Mouse (Mus musculus): ENCODE results near the gene Wnt8b. TPM values are rescaled to one million over a fixed set of nuclear protein-coding genes. Genes with fewer than 3 reads are reported as not detected.

Wnt8b gene
- total and polyA plus RNA-seq, 2 experiments from 2014 or later = not detected

DNA sequence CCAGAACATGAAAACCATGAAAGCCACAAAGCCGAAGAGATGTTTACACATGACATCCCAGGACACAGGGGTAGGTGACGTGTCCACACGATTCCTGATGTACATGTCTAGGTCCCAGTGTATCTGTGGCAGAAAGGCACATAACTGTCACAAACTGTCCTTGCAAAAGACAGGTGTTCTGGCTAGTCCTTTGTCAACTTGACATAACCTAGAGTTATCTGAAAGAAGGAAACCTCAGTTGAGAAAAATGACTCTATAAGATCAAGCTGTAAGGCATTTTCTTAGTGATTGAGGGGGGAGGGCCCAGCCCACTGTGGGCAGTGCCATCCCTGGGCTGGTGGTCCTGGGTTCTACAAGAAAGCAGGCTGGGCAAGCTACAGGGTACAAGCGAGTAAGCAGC, 59.5 kb downstream of the Wnt8b start, which contains the start of gene Gm20538:
Gm20538 (minus strand) TSS at position 101 of the 400 bp plus-strand sequence.
- Histone ChIP-seq H3K36me3 (replicated peaks; ENCODE audit: control insufficient read depth, insufficient read depth, low read length) (peaks cover 57% of the 10 kb centered on the region), H3K4me2 (ENCODE audit: low read depth, low read length) (peak within 1 kb of the TSS; percentile 94; the same call in 1 of the 2 replicates), H3K4me3 (ENCODE audit: low read depth, low read length) (no peak within 1 kb of the TSS), H3K4me1 (ENCODE audit: control insufficient read depth, insufficient read depth) (peaks cover 9% of the 10 kb centered on the region), H3K9ac (replicated peaks; ENCODE audit: low read depth, low read length) (0 out of 2 replicates have a peak within 1 kb of the TSS, but pooled peaks have one; percentile 95), H3K9me3 (replicated peaks; ENCODE audit: control insufficient read depth, low read length) (no peaks in the 10 kb centered on the region), H3K27me3 (ENCODE audit: control insufficient read depth, insufficient read depth, low read length) (no peaks in the 10 kb centered on the region), H3K27ac (ENCODE audit: low read depth) (no peak within 1 kb of the TSS)
- no peak for TF ChIP-seq CTCF (IDR thresholded peaks at IDR 0.05; ENCODE audit: low read depth)
- TF ChIP-seq EP300 (IDR thresholded peaks at IDR 0.05; ENCODE audit: low read depth) = no peak
- no peak for ATAC-seq (ENCODE audit: insufficient read depth, low read depth)
- 90% methylated on average over 4 of the region's 4 CpGs for WGBS
- DNase-seq (ENCODE audit: low spot score) = no peak

DNA sequence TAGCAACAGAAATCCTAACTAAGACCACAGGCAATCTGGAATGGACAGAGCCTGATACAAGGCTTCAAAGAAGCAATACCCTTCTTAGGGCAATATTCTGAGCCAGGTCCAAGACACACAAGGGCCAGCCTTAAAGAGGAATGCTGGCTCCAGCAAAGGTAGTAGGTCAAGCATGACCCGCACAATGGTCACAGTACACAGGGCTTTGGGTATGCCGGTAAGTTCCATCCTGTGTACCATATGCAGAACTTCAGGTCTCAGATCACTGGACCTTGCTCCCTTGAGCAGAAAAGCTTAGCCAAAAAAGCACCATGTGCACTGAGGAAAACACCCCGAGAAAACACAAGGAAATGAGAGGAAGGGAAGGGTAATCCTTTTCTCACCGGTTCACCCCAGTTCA, 60.0 kb downstream of the Wnt8b start:
- no peaks in the 10 kb centered on the region for H3K9me3 ChIP-seq (replicated peaks; ENCODE audit: control insufficient read depth, low read length)
- H3K4me2 ChIP-seq (ENCODE audit: low read depth, low read length) = 0 out of 2 replicates have a peak overlapping the region, but pooled peaks have one; percentile 94
- no peak for DNase-seq (ENCODE audit: low spot score)
- peaks cover 51% of the 10 kb centered on the region for H3K36me3 ChIP-seq (replicated peaks; ENCODE audit: control insufficient read depth, insufficient read depth, low read length)
- no peak overlapping the region for H3K27ac ChIP-seq (ENCODE audit: low read depth)
- H3K27me3 ChIP-seq (ENCODE audit: control insufficient read depth, insufficient read depth, low read length) = no peaks in the 10 kb centered on the region
- no peak for TF ChIP-seq CTCF (IDR thresholded peaks at IDR 0.05; ENCODE audit: low read depth)
- no peak for TF ChIP-seq EP300 (IDR thresholded peaks at IDR 0.05; ENCODE audit: low read depth)
- peaks cover 9% of the 10 kb centered on the region for H3K4me1 ChIP-seq (ENCODE audit: control insufficient read depth, insufficient read depth)
- H3K9ac ChIP-seq (replicated peaks; ENCODE audit: low read depth, low read length) = 0 out of 2 replicates have a peak overlapping the region, but pooled peaks have one; percentile 95
- no peak overlapping the region for H3K4me3 ChIP-seq (ENCODE audit: low read depth, low read length)
- WGBS = 96% methylated on average over 4 of the region's 4 CpGs
- no peak for ATAC-seq (ENCODE audit: insufficient read depth, low read depth)

DNA sequence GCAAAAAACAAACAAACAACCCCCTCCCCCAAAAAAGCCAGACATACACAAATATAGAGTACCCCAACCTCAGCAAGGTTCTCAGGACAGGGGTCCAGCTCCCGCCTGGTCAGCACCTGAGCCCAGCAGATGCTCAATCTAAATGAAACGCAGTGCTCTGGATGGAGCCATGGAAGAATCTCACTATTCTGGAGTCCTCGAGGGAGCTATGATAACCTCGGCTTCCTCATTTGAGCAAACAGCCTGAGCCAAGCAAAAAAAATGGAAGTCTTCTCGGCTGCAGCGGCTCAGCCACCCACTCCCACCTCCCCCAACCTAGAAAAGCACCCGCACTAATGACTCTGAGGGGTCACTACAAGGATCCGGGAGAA, 61.2 kb downstream of the Wnt8b start:
- no peaks in the 10 kb centered on the region for H3K27me3 ChIP-seq (ENCODE audit: control insufficient read depth, insufficient read depth, low read length)
- no peaks in the 10 kb centered on the region for H3K9me3 ChIP-seq (replicated peaks; ENCODE audit: control insufficient read depth, low read length)
- 3% methylated on average over 8 of the region's 8 CpGs for WGBS
- ATAC-seq (ENCODE audit: insufficient read depth, low read depth) (no peak; the same call in 1 of the 2 replicates), DNase-seq (ENCODE audit: low spot score) (no peak)
- peak overlapping the region; percentile 90 for H3K27ac ChIP-seq (ENCODE audit: low read depth)
- H3K36me3 ChIP-seq (replicated peaks; ENCODE audit: control insufficient read depth, insufficient read depth, low read length) = peaks cover 40% of the 10 kb centered on the region
- H3K4me2 ChIP-seq (ENCODE audit: low read depth, low read length) = peak overlapping the region; percentile 94
- H3K4me1 ChIP-seq (ENCODE audit: control insufficient read depth, insufficient read depth) = peaks cover 9% of the 10 kb centered on the region
- TF ChIP-seq EP300 (IDR thresholded peaks at IDR 0.05; ENCODE audit: low read depth) = no peak
- no peak for TF ChIP-seq CTCF (IDR thresholded peaks at IDR 0.05; ENCODE audit: low read depth)
- H3K4me3 ChIP-seq (ENCODE audit: low read depth, low read length) = peak overlapping the region; percentile 90
- H3K9ac ChIP-seq (replicated peaks; ENCODE audit: low read depth, low read length) = peak overlapping the region; percentile 95

- no peak for TF ChIP-seq CTCF (IDR thresholded peaks at IDR 0.05; ENCODE audit: low read depth)
- peak; percentile 59; the same call in 1 of the 2 replicates for TF ChIP-seq EP300 (IDR thresholded peaks at IDR 0.05; ENCODE audit: low read depth)
- ATAC-seq (ENCODE audit: insufficient read depth, low read depth) = peak; percentile 91
- peak within 1 kb of the TSS; percentile 95 for H3K9ac ChIP-seq (replicated peaks; ENCODE audit: low read depth, low read length)
- H3K9me3 ChIP-seq (replicated peaks; ENCODE audit: control insufficient read depth, low read length) = no peaks in the 10 kb centered on the region
- no peaks in the 10 kb centered on the region for H3K27me3 ChIP-seq (ENCODE audit: control insufficient read depth, insufficient read depth, low read length)
- under 1% methylated on average over 50 of the region's 50 CpGs for WGBS
- H3K4me3 ChIP-seq (ENCODE audit: low read depth, low read length) = peak within 1 kb of the TSS; percentile 90
- peaks cover 9% of the 10 kb centered on the region for H3K4me1 ChIP-seq (ENCODE audit: control insufficient read depth, insufficient read depth)
- peak within 1 kb of the TSS; percentile 94 for H3K4me2 ChIP-seq (ENCODE audit: low read depth, low read length)
- H3K27ac ChIP-seq (ENCODE audit: low read depth) = peak within 1 kb of the TSS; percentile 90
- H3K36me3 ChIP-seq (replicated peaks; ENCODE audit: control insufficient read depth, insufficient read depth, low read length) = peaks cover 34% of the 10 kb centered on the region
- DNase-seq (ENCODE audit: low spot score) = peak; percentile 91
Observed at GRCm38 (mm10) chr19:44554861-44555590, 61.8 kb downstream of the Wnt8b start, which contains the start of gene Ndufb8. TSS of gene Ndufb8 (minus strand) at chr19:44555440.

- peak within 1 kb of the TSS; percentile 65 for H3K9ac ChIP-seq (replicated peaks; ENCODE audit: low read depth, low read length)
- TF ChIP-seq EP300 (IDR thresholded peaks at IDR 0.05; ENCODE audit: low read depth) (peak; percentile 50; the same call in 1 of the 2 replicates), CTCF (IDR thresholded peaks at IDR 0.05; ENCODE audit: low read depth) (peak; percentile 94)
- H3K36me3 ChIP-seq (replicated peaks; ENCODE audit: control insufficient read depth, insufficient read depth, low read length) = peaks cover 23% of the 10 kb centered on the region
- under 1% methylated on average over 33 of the region's 33 CpGs for WGBS
- H3K27ac ChIP-seq (ENCODE audit: low read depth) = peak within 1 kb of the TSS; percentile 77
- peak; percentile 99 for ATAC-seq (ENCODE audit: insufficient read depth, low read depth)
- H3K4me1 ChIP-seq (ENCODE audit: control insufficient read depth, insufficient read depth) = peaks cover 17% of the 10 kb centered on the region
- H3K4me2 ChIP-seq (ENCODE audit: low read depth, low read length) = peak within 1 kb of the TSS; percentile 80
- H3K4me3 ChIP-seq (ENCODE audit: low read depth, low read length) = peak within 1 kb of the TSS; percentile 87
- H3K9me3 ChIP-seq (replicated peaks; ENCODE audit: control insufficient read depth, low read length) = no peaks in the 10 kb centered on the region
- DNase-seq (ENCODE audit: low spot score) = peak; percentile 95
- H3K27me3 ChIP-seq (ENCODE audit: control insufficient read depth, insufficient read depth, low read length) = no peaks in the 10 kb centered on the region
Observed at GRCm38 (mm10) chr19:44562652-44563206, 69.5 kb downstream of the Wnt8b start, which contains the start of gene Hif1an. TSS of gene Hif1an (plus strand) at chr19:44562850.

Other genes starting within 250 kb of the Wnt8b start
- 307 and 374 TPM in 2 replicates for gene Scd2, start 199.8 kb upstream of the Wnt8b start, total RNA-seq (2014; rRNA removed; ENCODE audit: low replicate concordance)
- gene Scd2, start 199.8 kb upstream of the Wnt8b start, polyA plus RNA-seq (2015; fragmentation: Nextera tagmentation; extraction: Ambion mirVana) = 47.5 and 61.2 TPM in 2 replicates
- gene Scd4, start 160.4 kb upstream of the Wnt8b start, total RNA-seq (2014; rRNA removed; ENCODE audit: low replicate concordance) = 10.8 and 37.4 TPM in 2 replicates
- 30.8 and 38.2 TPM in 2 replicates for gene Scd4, start 160.4 kb upstream of the Wnt8b start, polyA plus RNA-seq (2015; fragmentation: Nextera tagmentation; extraction: Ambion mirVana)
- gene Scd1, start 85.6 kb upstream of the Wnt8b start, total RNA-seq (2014; rRNA removed; ENCODE audit: low replicate concordance) = 6.2 and 9.8 TPM in 2 replicates
- 0.66 and 1.2 TPM in 2 replicates for gene Scd1, start 85.6 kb upstream of the Wnt8b start, polyA plus RNA-seq (2015; fragmentation: Nextera tagmentation; extraction: Ambion mirVana)
- gene Sec31b, start 52.4 kb downstream of the Wnt8b start, total RNA-seq (2014; rRNA removed; ENCODE audit: low replicate concordance) = 4.2 and 5.5 TPM in 2 replicates
- 1.6 and 1.8 TPM in 2 replicates for gene Sec31b, start 52.4 kb downstream of the Wnt8b start, polyA plus RNA-seq (2015; fragmentation: Nextera tagmentation; extraction: Ambion mirVana)
- gene Gm20538, start 59.4 kb downstream of the Wnt8b start, total RNA-seq (2014; rRNA removed; ENCODE audit: low replicate concordance) = not detected in 2 replicates
- not detected in 2 replicates for gene Gm20538, start 59.4 kb downstream of the Wnt8b start, polyA plus RNA-seq (2015; fragmentation: Nextera tagmentation; extraction: Ambion mirVana)
- 1,695 and 1,852 TPM in 2 replicates for gene Ndufb8, start 62.0 kb downstream of the Wnt8b start, total RNA-seq (2014; rRNA removed; ENCODE audit: low replicate concordance)
- 2,183 and 2,286 TPM in 2 replicates for gene Ndufb8, start 62.0 kb downstream of the Wnt8b start, polyA plus RNA-seq (2015; fragmentation: Nextera tagmentation; extraction: Ambion mirVana)
- 10.5 and 16.9 TPM in 2 replicates for gene Hif1an, start 69.4 kb downstream of the Wnt8b start, total RNA-seq (2014; rRNA removed; ENCODE audit: low replicate concordance)
- 14.4 and 15.9 TPM in 2 replicates for gene Hif1an, start 69.4 kb downstream of the Wnt8b start, polyA plus RNA-seq (2015; fragmentation: Nextera tagmentation; extraction: Ambion mirVana)